Mouse (Mus musculus): ENCODE data around the gene Slc36a1. TPM values are rescaled to one million over a fixed set of nuclear protein-coding genes. Genes with fewer than 3 reads are reported as not detected.

The Slc36a1 gene
- total RNA-seq (2021), result 10 to 100 TPM; 71.8 to 77.3 TPM
- long read RNA-seq, experiment 1, full-length matches to known transcripts, result 2 of 35 reads
- long read RNA-seq, experiment 1, partial matches to known transcripts, result 9 of 35 reads
- long read RNA-seq, experiment 1, other reads (novel, unspliced or antisense), result 24 of 35 reads
- long read RNA-seq, experiment 2, partial matches to known transcripts, result 6 of 22 reads
- long read RNA-seq, experiment 2, other reads (novel, unspliced or antisense), result 16 of 22 reads

- peak; percentile 93 to 97 for DNase-seq (ENCODE audit: low spot score in 2 of 2)
Measured at GRCm38 (mm10) chr11:55204159-55204596, at the start of gene Slc36a1. Slc36a1 (plus strand) TSS chr11:55204350.

GRCm38 (mm10) chr11:55154398-55155069, 49.6 kb upstream of the Slc36a1 start:
- intact Hi-C loops (cut with DNase I), result loop anchor here (5.0 kb wide), 2 partner anchors 117 to 157 kb away; no protein-coding TSS in a partner anchor

More at GRCm38 (mm10) chr11:55204159-55204596, at the start of gene Slc36a1:
- intact Hi-C loops (cut with DNase I), result loop anchor here (1.0 to 5.0 kb wide), 4 partner anchors 33 to 243 kb away; no protein-coding TSS in a partner anchor

GRCm38 (mm10) chr11:55155070-55155421, 49.1 kb upstream of the Slc36a1 start:
- intact Hi-C loops (cut with DNase I), result loop anchor here (5.0 kb wide), 2 partner anchors 118 to 158 kb away; no protein-coding TSS in a partner anchor
- DNase-seq (ENCODE audit: low spot score in 2 of 2), result no peak

More at GRCm38 (mm10) chr11:55154398-55155069, 49.6 kb upstream of the Slc36a1 start:
- DNase-seq (ENCODE audit: low spot score in 2 of 2), result no peak

GRCm38 (mm10) chr11:55158785-55159359, 45.3 kb upstream of the Slc36a1 start:
- intact Hi-C loops (cut with DNase I), result loop anchor here (1.0 to 5.0 kb wide), 3 partner anchors 72 to 162 kb away; no protein-coding TSS in a partner anchor
- peak; percentile 89 for DNase-seq (ENCODE audit: low spot score in 2 of 2)

GRCm38 (mm10) chr11:55162670-55163069, 41.5 kb upstream of the Slc36a1 start:
- intact Hi-C loops (cut with DNase I), result loop anchor here (5.0 kb wide), 1 partner anchor 225 kb away; no protein-coding TSS in a partner anchor

GRCm38 (mm10) chr11:55164723-55165122, 39.4 kb upstream of the Slc36a1 start:
- intact Hi-C loops (cut with DNase I), result loop anchor here (5.0 kb wide), 1 partner anchor 223 kb away; no protein-coding TSS in a partner anchor
- peak; percentile 52 to 67 for DNase-seq (ENCODE audit: low spot score in 2 of 2)

More at GRCm38 (mm10) chr11:55162670-55163069, 41.5 kb upstream of the Slc36a1 start:
- DNase-seq (ENCODE audit: low spot score in 2 of 2), result peak; percentile 62 to 74

- intact Hi-C loops (cut with DNase I), result no loop called here
Measured at GRCm38 (mm10) chr11:55165748-55166147, 38.4 kb upstream of the Slc36a1 start.

GRCm38 (mm10) chr11:55168504-55168903, 35.6 kb upstream of the Slc36a1 start:
- DNase-seq (ENCODE audit: low spot score in 2 of 2), result no peak
- intact Hi-C loops (cut with DNase I), result no loop called here

More at GRCm38 (mm10) chr11:55165748-55166147, 38.4 kb upstream of the Slc36a1 start:
- DNase-seq (ENCODE audit: low spot score in 2 of 2), result no peak

- no peak for DNase-seq (ENCODE audit: low spot score in 2 of 2)
- intact Hi-C loops (cut with DNase I), result no loop called here
Measured at GRCm38 (mm10) chr11:55168914-55169313, 35.2 kb upstream of the Slc36a1 start.

- no peak for DNase-seq (ENCODE audit: low spot score in 2 of 2)
- intact Hi-C loops (cut with DNase I), result no loop called here
Measured at GRCm38 (mm10) chr11:55170501-55170900, 33.6 kb upstream of the Slc36a1 start.

- intact Hi-C loops (cut with DNase I), result no loop called here
- no peak for DNase-seq (ENCODE audit: low spot score in 2 of 2)
Measured at GRCm38 (mm10) chr11:55178830-55179229, 25.3 kb upstream of the Slc36a1 start.

GRCm38 (mm10) chr11:55179856-55180255, 24.3 kb upstream of the Slc36a1 start:
- no peak for DNase-seq (ENCODE audit: low spot score in 2 of 2)
- intact Hi-C loops (cut with DNase I), result no loop called here

- intact Hi-C loops (cut with DNase I), result no loop called here
- DNase-seq (ENCODE audit: low spot score in 2 of 2), result no peak
Measured at GRCm38 (mm10) chr11:55183124-55183523, 21.0 kb upstream of the Slc36a1 start.

GRCm38 (mm10) chr11:55184246-55184645, 19.9 kb upstream of the Slc36a1 start:
- DNase-seq (ENCODE audit: low spot score in 2 of 2), result no peak
- intact Hi-C loops (cut with DNase I), result no loop called here

GRCm38 (mm10) chr11:55184733-55185291, 19.3 kb upstream of the Slc36a1 start, which contains the start of gene Slc36a2:
Slc36a2 (minus strand) TSS chr11:55185077.
- intact Hi-C loops (cut with DNase I), result no loop called here
- DNase-seq (ENCODE audit: low spot score in 2 of 2), result no peak

GRCm38 (mm10) chr11:55187292-55187691, 16.9 kb upstream of the Slc36a1 start:
- intact Hi-C loops (cut with DNase I), result no loop called here
- no peak for DNase-seq (ENCODE audit: low spot score in 2 of 2)

GRCm38 (mm10) chr11:55187777-55188176, 16.4 kb upstream of the Slc36a1 start:
- intact Hi-C loops (cut with DNase I), result no loop called here
- DNase-seq (ENCODE audit: low spot score in 2 of 2), result no peak

- intact Hi-C loops (cut with DNase I), result no loop called here
- DNase-seq (ENCODE audit: low spot score in 2 of 2), result no peak
Measured at GRCm38 (mm10) chr11:55190216-55190615, 13.9 kb upstream of the Slc36a1 start.

GRCm38 (mm10) chr11:55197086-55197485, 7.1 kb upstream of the Slc36a1 start:
- intact Hi-C loops (cut with DNase I), result no loop called here

More at GRCm38 (mm10) chr11:55197086-55197485, 7.1 kb upstream of the Slc36a1 start:
- DNase-seq (ENCODE audit: low spot score in 2 of 2), result no peak

Data from left cerebral cortex, postnatal 14 days (tissue).